Mouse (Mus musculus) layer of hippocampus, adult 9-11 months (tissue): Measurements from ENCODE around the gene Olfml2b.

Source experiments
- DNase-seq: peaks from one replicate; pipeline ENCODE4 v3.0.0; 2022

The Olfml2b gene

DNA sequence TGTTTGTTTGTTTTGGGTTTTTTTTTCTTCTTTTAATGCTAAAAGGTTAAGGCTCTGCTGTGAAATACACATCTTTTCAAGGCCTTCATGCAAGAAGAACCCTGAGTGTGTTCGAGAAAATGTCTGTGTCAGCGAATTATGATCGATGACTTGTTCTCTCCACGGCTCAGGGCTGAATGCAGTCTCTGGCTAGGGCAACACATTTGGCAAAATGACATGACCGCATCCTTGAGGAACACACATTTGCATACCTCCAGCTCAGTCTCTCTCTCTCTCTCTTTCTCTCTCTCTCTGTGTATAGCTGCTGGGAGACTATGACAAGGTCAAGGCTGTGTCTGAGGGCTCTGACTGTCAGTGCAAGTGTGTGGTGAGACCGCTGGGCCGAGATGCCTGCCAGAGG, 3.0 kb downstream of the Olfml2b start:
- no peak for DNase-seq

DNA sequence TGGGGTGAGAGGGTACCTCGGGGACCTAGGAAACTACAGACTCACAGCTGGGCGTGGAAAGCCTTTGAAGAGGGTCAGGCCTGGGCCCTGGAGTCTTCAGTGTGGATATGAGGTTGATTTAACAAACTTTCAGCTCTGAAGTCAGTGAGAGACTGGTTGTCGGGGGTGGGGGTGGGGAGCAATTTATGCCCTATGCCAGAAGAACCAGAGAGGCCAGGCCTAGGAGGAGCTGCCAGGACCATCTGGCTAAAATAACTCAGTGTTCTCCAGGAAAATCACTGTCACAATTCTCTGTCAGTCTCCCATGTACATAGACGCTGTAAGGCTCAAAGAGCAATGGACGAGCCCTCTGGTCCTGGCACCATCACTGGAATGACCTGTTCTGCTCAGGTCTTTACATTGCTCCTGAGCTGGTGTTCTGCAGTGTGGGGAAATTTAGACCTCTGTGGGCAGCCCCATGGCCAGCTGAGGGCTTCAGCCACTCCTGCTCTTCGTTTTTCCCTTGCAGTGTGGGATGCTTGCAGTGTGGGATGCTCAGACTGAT, 3.7 kb downstream of the Olfml2b start:
- DNase-seq: no peak

- DNase-seq: no peak
Measured at GRCm38 (mm10) chr1:170651046-170651723, 6.9 kb downstream of the Olfml2b start.

GRCm38 (mm10) chr1:170651989-170652740, 7.8 kb downstream of the Olfml2b start:
- no peak for DNase-seq

- no peak for DNase-seq
Measured at GRCm38 (mm10) chr1:170655280-170655917, 11.1 kb downstream of the Olfml2b start.

DNA sequence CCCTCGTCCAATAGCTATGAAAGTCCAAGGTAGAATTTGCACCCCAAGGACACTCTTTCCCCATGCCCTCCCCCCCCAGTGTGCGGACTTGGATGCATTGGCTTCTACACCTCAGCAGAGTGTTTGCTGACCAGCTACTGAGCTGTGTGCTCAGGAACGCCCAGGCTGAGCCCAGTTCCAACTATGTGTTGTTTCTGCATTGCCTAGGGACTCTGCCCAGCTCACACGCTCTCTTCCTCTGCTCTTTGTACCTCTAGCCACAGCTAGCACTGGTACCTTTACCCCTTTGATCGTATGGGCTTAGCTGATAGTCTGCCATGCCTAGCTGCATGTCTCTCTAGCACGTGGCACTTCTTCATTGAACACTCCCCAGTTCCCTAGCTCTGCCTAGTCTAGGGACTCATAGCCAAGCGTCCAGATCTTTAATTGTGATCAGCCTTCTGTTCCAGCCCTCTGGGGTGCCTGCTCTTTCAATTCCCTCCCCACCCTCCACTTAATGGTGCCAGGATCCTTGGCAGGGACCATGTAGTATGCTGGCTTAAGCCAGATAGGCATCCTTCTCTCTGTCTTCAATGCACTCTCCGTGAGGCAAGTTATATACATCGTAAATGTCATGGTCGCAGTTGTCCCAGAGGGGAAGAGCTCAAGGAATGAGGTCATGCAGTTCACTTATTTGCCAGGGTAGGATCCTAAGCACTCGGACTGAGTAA, 12.3 kb downstream of the Olfml2b start:
- DNase-seq: no peak

DNA sequence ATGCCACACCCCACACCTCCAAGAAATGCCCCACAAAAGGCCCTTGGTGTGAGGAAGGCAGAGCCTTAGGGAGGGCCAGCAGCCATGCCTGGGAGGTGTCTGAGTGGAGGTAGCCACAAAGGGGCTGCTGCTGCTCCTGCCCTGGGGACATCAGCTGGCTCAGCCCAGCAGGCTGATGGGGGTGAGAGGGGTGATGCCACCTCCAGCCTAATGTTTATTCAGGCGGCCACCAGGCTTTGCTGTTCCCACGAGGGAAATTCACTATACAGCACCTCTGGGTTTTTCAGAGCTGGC, 12.8 kb downstream of the Olfml2b start:
- DNase-seq: no peak

GRCm38 (mm10) chr1:170657643-170658314, 13.4 kb downstream of the Olfml2b start:
- no peak for DNase-seq

DNA sequence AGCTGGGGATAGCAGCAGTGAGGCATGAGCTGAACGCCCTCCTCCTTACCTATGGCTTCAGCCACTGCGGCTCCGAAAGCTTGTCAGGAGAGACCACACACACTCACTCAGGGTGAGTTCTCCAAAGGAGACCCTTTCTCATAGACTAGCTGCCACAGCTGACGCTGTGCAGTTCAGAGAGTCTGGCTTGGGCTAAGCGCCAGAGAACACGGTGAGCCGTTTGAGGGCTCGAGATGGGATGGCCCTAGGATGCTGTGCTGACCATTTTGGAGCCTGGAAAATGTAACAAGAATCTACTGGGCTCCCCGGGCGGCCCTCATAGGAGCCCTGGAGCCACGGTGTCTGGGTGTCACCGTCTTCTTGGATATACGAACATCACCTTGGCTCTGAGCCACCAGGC, 14.9 kb downstream of the Olfml2b start:
- DNase-seq: no peak

GRCm38 (mm10) chr1:170664620-170665185, 20.4 kb downstream of the Olfml2b start:
- DNase-seq: no peak

- no peak for DNase-seq
Measured at GRCm38 (mm10) chr1:170665200-170665599, 20.9 kb downstream of the Olfml2b start.

- DNase-seq: no peak
Measured at GRCm38 (mm10) chr1:170674184-170674775, 29.9 kb downstream of the Olfml2b start.

DNA sequence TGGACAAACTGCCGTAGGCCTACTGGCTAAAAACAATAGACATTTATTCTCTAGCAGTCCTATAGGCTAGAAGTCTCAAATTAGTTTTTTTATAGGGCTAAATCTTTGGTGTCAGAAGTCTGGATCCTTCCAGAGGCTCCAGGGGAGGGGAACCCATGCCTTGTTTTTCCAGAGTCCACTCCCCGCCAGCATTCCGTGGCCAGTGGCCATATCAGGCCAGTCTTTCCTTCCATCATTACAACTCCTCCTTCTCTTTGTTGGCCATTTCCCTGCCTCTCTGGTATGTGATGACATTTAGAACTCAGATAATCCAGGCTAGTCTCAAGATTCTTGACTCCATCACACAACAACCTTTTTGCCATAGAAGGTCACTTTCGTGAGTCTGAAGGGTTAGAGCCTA, 33.3 kb downstream of the Olfml2b start:
- DNase-seq: no peak

- peak; percentile 66 for DNase-seq
Measured at GRCm38 (mm10) chr1:170678861-170679260, 34.5 kb downstream of the Olfml2b start.

DNA sequence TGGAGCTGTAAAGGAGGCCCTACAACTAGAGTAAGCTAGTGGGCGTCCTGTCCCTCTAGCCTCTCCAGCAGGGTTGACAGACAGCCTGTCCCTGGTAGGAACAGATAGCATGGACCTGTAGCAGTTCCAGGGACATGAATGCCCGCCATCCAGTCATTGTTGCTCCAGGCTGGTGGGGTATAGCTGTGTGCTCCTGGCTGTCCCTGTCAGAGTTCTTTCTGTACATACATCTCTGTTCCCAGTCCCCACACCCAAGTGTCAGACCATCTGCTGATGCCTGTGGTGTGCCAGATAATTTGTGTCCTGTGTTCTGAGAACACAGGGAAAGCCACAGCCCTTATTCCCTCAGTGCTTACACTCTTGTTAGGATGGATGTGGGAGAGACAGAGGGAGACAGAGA, 35.3 kb downstream of the Olfml2b start:
- peak; percentile 80 for DNase-seq

DNA sequence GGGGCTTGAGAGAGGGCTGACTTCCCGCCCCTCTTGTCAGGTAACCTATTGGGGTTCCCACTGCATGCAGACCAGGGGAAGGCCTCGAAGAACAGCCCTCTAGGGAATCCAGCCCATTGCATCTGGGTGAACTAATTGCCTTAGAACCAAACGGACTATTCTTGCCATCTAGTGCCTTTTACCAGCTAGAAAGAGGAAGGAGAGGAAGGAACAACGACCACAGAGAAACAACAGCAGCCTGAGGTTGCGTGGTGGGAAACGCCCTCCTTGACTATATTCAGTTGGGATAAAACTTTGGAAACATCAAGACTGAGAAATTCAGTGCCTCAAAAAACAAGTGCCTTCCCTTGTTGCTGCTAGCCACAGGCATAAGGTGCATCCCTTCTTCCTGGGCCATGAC, 39.5 kb downstream of the Olfml2b start:
- DNase-seq: no peak

- DNase-seq: no peak
Measured at GRCm38 (mm10) chr1:170689773-170690172, 45.4 kb downstream of the Olfml2b start.

GRCm38 (mm10) chr1:170691301-170691700, 47.0 kb downstream of the Olfml2b start:
- DNase-seq: no peak

DNA sequence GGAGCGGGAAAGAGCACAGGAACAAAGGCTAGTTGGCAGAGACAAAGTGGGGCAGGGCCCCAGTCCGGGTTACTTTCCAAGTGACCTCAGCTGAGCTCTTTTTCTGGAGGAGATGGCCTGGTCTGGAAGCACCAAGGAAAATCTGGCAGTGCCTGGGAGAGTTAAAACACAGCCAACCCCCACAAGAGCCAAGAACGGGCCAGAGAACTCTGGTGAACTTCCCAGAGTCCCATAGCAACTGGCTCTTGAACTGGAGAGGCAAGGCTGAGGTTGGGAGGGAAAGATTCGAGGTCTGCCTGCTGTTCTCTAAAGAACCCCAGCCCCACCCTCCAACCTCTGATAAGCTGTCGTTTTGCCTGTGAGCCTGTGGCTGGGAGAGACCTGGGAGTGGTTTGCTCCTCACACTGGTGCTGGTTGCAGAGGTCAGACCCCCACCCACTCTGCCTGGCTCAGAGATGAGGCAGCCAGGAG, 50.5 kb downstream of the Olfml2b start:
- no peak for DNase-seq

DNA sequence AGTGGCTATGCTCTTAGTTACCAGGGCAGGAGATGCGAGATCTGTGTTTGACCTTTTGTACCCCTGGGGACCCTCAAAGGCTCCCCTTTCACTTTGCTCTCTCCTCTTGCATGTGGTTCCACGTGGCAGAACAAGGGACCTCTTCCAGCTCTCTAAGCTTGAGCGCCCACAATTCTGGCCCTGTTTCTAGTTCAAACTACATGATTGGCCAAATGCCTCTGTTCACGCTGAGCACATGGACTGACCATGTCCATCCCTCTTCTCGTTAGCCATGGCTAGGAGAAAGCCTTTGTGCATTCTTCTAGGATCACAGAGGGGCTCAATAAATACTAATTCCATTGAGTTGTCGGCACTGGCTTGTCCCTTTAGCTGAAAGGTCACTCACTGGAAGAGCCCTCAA, 51.0 kb downstream of the Olfml2b start:
- no peak for DNase-seq

DNA sequence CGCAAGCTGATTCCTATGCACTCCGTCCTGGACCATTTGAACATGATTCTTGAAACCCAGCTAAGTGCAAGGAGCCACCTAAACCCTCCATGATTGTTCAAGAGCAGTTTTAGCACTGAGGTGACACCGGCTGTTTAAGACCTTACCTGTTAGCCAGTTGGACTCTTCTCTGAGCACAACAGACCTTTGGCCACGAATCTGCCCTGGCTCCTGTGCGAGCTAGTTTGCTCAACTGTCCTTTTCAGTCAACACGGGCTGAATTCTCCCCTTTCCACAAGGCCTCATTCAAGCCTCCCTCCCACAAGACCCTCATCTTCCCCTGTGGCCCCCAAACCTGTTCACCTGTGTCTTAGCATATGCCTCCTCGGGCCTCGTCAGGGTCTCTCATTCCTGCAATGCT, 52.7 kb downstream of the Olfml2b start:
- DNase-seq: no peak
